Mouse (Mus musculus) ES-Bruce4 (cell line): Measurements from ENCODE around the gene Panx1. TPM values are rescaled to one million over a fixed set of nuclear protein-coding genes. Genes with fewer than 3 reads are reported as not detected.

ENCODE experiments used
- H3K27ac ChIP-seq: 2 replicates; pipeline ENCODE4 v1.5.1; 2012; ENCODE audit warnings: low read length, inconsistent platforms; ENCODE audit not compliant: insufficient read depth
- H3K27me3 ChIP-seq: 2 replicates; pipeline ENCODE4 v1.6.1; 2012; ENCODE audit warnings: mild to moderate bottlenecking, low read length, inconsistent platforms; ENCODE audit not compliant: control insufficient read depth, poor library complexity, insufficient read depth, severe bottlenecking
- H3K36me3 ChIP-seq: 2 replicates; pipeline ENCODE4 v1.6.1; 2012; ENCODE audit warnings: inconsistent platforms, mild to moderate bottlenecking, low read length, moderate library complexity; ENCODE audit not compliant: control insufficient read depth, poor library complexity, insufficient read depth, severe bottlenecking
- H3K4me1 ChIP-seq: one replicate; pipeline ENCODE4 v1.8.1; 2011; ENCODE audit warnings: low read length; ENCODE audit not compliant: control insufficient read depth, insufficient read depth
- H3K4me3 ChIP-seq: 2 replicates; pipeline ENCODE4 v1.5.1; 2011; ENCODE audit warnings: low read depth, mild to moderate bottlenecking, low read length
- H3K9ac ChIP-seq: 2 replicates; pipeline ENCODE4 v1.6.1; 2012; ENCODE audit warnings: low read depth, mild to moderate bottlenecking, inconsistent platforms; ENCODE audit not compliant: poor library complexity, severe bottlenecking
- H3K9me3 ChIP-seq: replicated peaks from 2 replicates; pipeline ENCODE4 v1.6.1; 2012; ENCODE audit warnings: mild to moderate bottlenecking, low read length, inconsistent platforms; ENCODE audit not compliant: control insufficient read depth, poor library complexity, insufficient read depth, severe bottlenecking
- CTCF ChIP-seq: IDR thresholded peaks from one replicate; pipeline ENCODE4 v1.8.1; 2011; ENCODE audit warnings: low read depth, low read length
- EP300 ChIP-seq: IDR thresholded peaks from 2 replicates; pipeline ENCODE4 v1.6.1; 2011; ENCODE audit warnings: low read depth, low read length; ENCODE audit not compliant: insufficient read depth
- POLR2A ChIP-seq: IDR thresholded peaks from one replicate; pipeline ENCODE4 v1.8.1; 2011; ENCODE audit warnings: low read length; ENCODE audit not compliant: insufficient read depth
- polyA plus RNA-seq: library from polyadenylated mRNA; stranded (reverse); fragments of >200 nt; gene quantifications from 2 replicates; pipeline ENCODE4 v1.2.4, GENCODE M21; 2011; ENCODE audit warnings: low read depth; ENCODE audit not compliant: missing spikeins, insufficient read depth, insufficient read length

Panx1 gene
- polyA plus RNA-seq: 13.5 and 15.2 TPM in 2 replicates

DNA sequence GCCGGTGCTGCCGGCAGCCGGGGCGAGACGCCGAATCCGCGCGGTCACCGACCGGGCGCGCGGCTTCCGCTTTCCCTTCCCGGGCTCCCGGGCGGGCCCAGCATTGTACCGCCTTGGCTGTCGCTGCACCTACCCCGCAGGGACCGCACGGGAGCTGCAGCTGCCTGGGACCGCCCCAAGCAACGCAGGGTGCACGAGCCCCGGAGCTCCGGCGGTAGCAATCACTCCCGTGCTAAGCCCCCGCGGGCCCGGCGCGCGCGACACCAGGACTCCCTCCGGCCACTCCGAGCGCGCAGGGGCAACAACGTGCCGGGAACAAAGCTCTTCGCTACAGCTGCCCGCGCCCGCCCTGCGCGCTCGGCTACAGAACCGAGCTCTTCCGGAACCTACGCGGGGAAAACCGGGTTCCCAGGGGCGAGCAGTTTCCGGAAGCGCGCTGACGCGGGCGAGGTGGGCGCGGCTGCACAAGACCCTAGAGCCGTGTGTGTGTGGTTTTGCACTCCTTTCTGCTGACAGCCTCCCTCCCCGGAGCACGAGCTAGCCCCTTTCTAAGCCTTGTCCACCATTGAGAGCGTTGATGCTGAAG lies at the start of gene Panx1:
Gene Panx1, minus strand, starts transcription at position 395 of the 586 bp plus-strand sequence.
- TF ChIP-seq CTCF: no peak
- no peak for TF ChIP-seq POLR2A
- peak; percentile 41; the same call in 1 of the 2 replicates for TF ChIP-seq EP300
- H3K27me3 ChIP-seq: no peaks in the 10 kb centered on the region
- H3K27ac ChIP-seq: no peak within 1 kb of the TSS

GRCm38 (mm10) chr9:15068686-15069295 lies 23.5 kb upstream of the Panx1 start:
- Histone ChIP-seq H3K36me3 (no peaks in the 10 kb centered on the region), H3K9ac (no peak overlapping the region), H3K27me3 (no peaks in the 10 kb centered on the region), H3K4me3 (no peak overlapping the region), H3K9me3 (no peaks in the 10 kb centered on the region), H3K27ac (no peak overlapping the region), H3K4me1 (no peaks in the 10 kb centered on the region)
- TF ChIP-seq POLR2A (no peak), EP300 (no peak), CTCF (no peak)

More for the DNA sequence above, at the start of gene Panx1:
- Histone ChIP-seq H3K9ac (peak within 1 kb of the TSS; percentile 75), H3K9me3 (peaks cover 7% of the 10 kb centered on the region), H3K36me3 (no peaks in the 10 kb centered on the region), H3K4me1 (no peaks in the 10 kb centered on the region), H3K4me3 (peak within 1 kb of the TSS; percentile 80)

GRCm38 (mm10) chr9:15067995-15068685 lies 22.9 kb upstream of the Panx1 start:
- no peak overlapping the region for H3K27ac ChIP-seq
- no peaks in the 10 kb centered on the region for H3K9me3 ChIP-seq
- no peaks in the 10 kb centered on the region for H3K36me3 ChIP-seq
- no peaks in the 10 kb centered on the region for H3K27me3 ChIP-seq
- no peak overlapping the region for H3K9ac ChIP-seq
- H3K4me1 ChIP-seq: no peaks in the 10 kb centered on the region
- no peak for TF ChIP-seq CTCF
- H3K4me3 ChIP-seq: no peak overlapping the region

DNA sequence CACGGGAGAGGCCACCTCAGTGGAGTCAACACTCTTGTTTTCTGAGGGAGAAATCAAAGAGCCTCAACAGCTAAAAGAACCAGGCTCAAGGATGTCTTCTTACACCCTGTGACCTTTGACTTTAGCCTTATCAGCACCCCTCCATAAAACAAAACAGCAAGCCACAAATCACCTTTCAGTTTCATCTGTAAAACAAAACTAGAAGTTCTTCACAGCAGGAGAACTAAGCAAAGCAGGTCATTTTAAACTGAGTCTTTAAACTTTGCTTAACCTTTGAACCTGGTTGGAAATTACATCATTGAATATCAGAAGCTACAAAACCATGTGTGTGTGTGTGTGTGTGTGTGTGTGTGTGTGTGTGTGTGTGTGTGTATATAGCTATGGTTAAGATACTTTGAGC lies 18.9 kb upstream of the Panx1 start:
- no peak overlapping the region for H3K9ac ChIP-seq
- H3K9me3 ChIP-seq: no peaks in the 10 kb centered on the region
- H3K27ac ChIP-seq: no peak overlapping the region
- H3K36me3 ChIP-seq: no peaks in the 10 kb centered on the region
- TF ChIP-seq CTCF: no peak
- TF ChIP-seq POLR2A: no peak
- no peak for TF ChIP-seq EP300
- H3K27me3 ChIP-seq: no peaks in the 10 kb centered on the region
- no peaks in the 10 kb centered on the region for H3K4me1 ChIP-seq
- H3K4me3 ChIP-seq: no peak overlapping the region

- Histone ChIP-seq H3K27ac (no peak overlapping the region), H3K4me3 (no peak overlapping the region), H3K9me3 (no peaks in the 10 kb centered on the region), H3K27me3 (no peaks in the 10 kb centered on the region), H3K36me3 (no peaks in the 10 kb centered on the region), H3K4me1 (no peaks in the 10 kb centered on the region), H3K9ac (no peak overlapping the region)
- TF ChIP-seq POLR2A (no peak), CTCF (no peak), EP300 (no peak)
Observed at GRCm38 (mm10) chr9:15060847-15061246, 15.6 kb upstream of the Panx1 start.

DNA sequence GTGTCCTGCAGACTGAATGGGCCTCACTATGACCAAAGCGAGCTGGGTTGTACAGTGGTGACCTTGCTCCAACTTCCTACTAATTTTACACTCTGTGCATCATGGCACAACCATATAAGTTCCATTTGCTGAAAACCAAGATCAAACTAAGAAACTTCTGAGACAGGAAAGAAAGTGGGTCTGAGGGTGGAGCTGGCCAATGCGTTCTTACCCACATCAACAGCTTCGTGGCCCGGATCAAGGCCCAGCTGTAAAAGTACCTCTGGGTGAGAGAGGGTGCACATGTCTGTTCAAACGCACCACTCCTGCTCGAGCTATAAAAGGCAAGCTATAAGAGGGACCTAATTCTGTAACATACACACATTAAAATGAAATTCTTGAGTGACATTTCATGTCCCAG lies 14.7 kb upstream of the Panx1 start:
- Histone ChIP-seq H3K36me3 (no peaks in the 10 kb centered on the region), H3K9ac (no peak overlapping the region), H3K27me3 (no peaks in the 10 kb centered on the region), H3K9me3 (no peaks in the 10 kb centered on the region), H3K4me3 (no peak overlapping the region), H3K4me1 (no peaks in the 10 kb centered on the region), H3K27ac (no peak overlapping the region)
- TF ChIP-seq CTCF (no peak), EP300 (no peak), POLR2A (no peak)
